Mouse (Mus musculus) c-Kit-positive CD71-positive TER-119-positive erythroid progenitor cells, embryonic 14.5 days (primary cell): ENCODE measurements around the gene Olfr262.
"Not testable (repeated sequence)": the region's sequence is repeated elsewhere in the genome, so short reads cannot be mapped to it uniquely, and the experiment has no call there.

Experiments used
- DNase-seq: peaks from one replicate; pipeline ENCODE4 v3.0.0-alpha.2; 2013; ENCODE audit warnings: low spot score

Olfr262 gene

GRCm38 (mm10) chr19:12241559-12241958 lies at the start of gene Olfr262:
Gene Olfr262, minus strand, starts transcription at chr19:12241659.
- no peak for DNase-seq

- no peak for DNase-seq
These were observed 38.1 kb upstream of the Olfr262 start, which contains the start of gene Olfr1434 for GRCm38 (mm10) chr19:12279554-12279953. Gene Olfr1434, plus strand, starts transcription at chr19:12279854.

GRCm38 (mm10) chr19:12260732-12261131 lies 19.3 kb upstream of the Olfr262 start, which contains the start of gene Olfr235:
Gene Olfr235, plus strand, starts transcription at chr19:12261032.
- DNase-seq, result no peak

GRCm38 (mm10) chr19:12232496-12232895 lies 9.0 kb downstream of the Olfr262 start, which contains the start of gene Olfr1432:
Gene Olfr1432, minus strand, starts transcription at chr19:12232596.
- DNase-seq, result not testable (repeated sequence)

- DNase-seq, result no peak
These were observed 41.1 kb downstream of the Olfr262 start, which contains the start of gene Olfr1431 for GRCm38 (mm10) chr19:12200334-12200733. Gene Olfr1431, plus strand, starts transcription at chr19:12200634.

GRCm38 (mm10) chr19:12199076-12199475 lies 42.4 kb downstream of the Olfr262 start:
- DNase-seq, result not testable (repeated sequence)
